Comparison of ENCODE assay signal across 12 mouse cellular contexts in the genomic region with DNA sequence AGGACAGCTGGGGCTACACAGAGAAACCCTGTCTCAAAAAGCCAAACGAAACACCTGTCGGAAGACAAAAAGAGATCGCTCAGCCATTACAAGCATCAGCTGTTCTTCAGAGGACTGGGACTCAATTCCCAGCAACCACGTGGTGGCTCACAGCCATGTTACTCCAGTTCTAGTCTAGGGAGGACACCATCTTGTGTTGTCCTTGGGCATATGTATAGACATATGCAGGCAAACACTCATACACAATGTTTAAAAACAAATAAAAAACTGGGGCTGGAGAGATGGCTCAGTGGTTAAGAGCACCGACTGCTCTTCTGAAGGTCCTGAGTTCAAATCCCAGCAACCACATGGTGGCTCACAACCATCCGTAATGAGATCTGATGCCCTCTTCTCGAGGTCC. TPM values are rescaled to one million over a fixed set of nuclear protein-coding genes. Genes with fewer than 3 reads are reported as not detected.
A peak's percentile ranks its signal among the peaks of the same experiment; 100 is the strongest.
DNase-seq lines count a peak whose midpoint lies in the region; ATAC-seq and TF ChIP-seq lines count a peak whose summit lies in the region.
"Not testable (repeated sequence)": the region's sequence is repeated elsewhere in the genome, so short reads cannot be mapped to it uniquely, and the experiment has no call there.
"Had no signal": no experiment of that assay in that cellular context is flagged by ENCODE, and none has a peak within 500 bp of the region (broad histone marks: within the 10 kb centered on the region; RNA-seq: fewer than 3 reads in every experiment).

No protein-coding gene starts in this region.

- TF ChIP-seq CTCF in MEL (IDR thresholded peaks at IDR 0.05 in 2 of 3, conservative IDR thresholded peaks at IDR 0.05 in 1 of 3; ENCODE audit: control insufficient read depth in 1 of 3, insufficient read depth in 1 of 3, low read depth in 2 of 3, low read length in 3 of 3, poor library complexity in 1 of 3, severe bottlenecking in 1 of 3); forebrain, postnatal 0 days (IDR thresholded peaks at IDR 0.05; ENCODE audit: low read depth): not testable (repeated sequence)

- not testable (repeated sequence) for H3K4me2 ChIP-seq in forebrain, embryonic 13.5 days; forebrain, embryonic 15.5 days (replicated peaks); forebrain, postnatal 0 days (ENCODE audit: low read depth); liver, embryonic 13.5 days

- TF ChIP-seq POLR2A in MEL (IDR thresholded peaks at IDR 0.05; ENCODE audit: control insufficient read depth in 1 of 2, insufficient read depth in 1 of 2, low read depth in 1 of 2, low read length in 2 of 2, poor library complexity in 1 of 2) = not testable (repeated sequence)

- not testable (repeated sequence) for H3K36me3 ChIP-seq in MEL (ENCODE audit: control insufficient read depth in 1 of 2, insufficient read depth in 2 of 2, low read length in 2 of 2); forebrain, postnatal 0 days (ENCODE audit: insufficient read depth)
- peaks cover 34% of the 10 kb centered on the region for H3K36me3 ChIP-seq in forebrain, embryonic 13.5 days (ENCODE audit: poor library complexity, severe bottlenecking)
- H3K36me3 ChIP-seq in forebrain, embryonic 15.5 days = peaks cover 30% of the 10 kb centered on the region
- H3K36me3 ChIP-seq in liver, embryonic 13.5 days = peaks cover 62% of the 10 kb centered on the region

- H3K4me3 ChIP-seq in MEL (ENCODE audit: control insufficient read depth in 1 of 2, insufficient read depth in 1 of 2, low read depth in 2 of 2, low read length in 2 of 2); forebrain, embryonic 13.5 days; forebrain, embryonic 15.5 days; forebrain, postnatal 0 days (ENCODE audit: low read depth, low read length); liver, embryonic 13.5 days (replicated peaks): not testable (repeated sequence)

- DNase-seq in MEL (ENCODE audit: low read depth, low spot score) (peak; percentile 28), ZHBTc4 (ENCODE audit: low read depth, low spot score) (peak; percentile 28)
- DNase-seq in forebrain, postnatal 0 days = peak; percentile 74
- DNase-seq in liver, embryonic 13.5 days = not testable (repeated sequence)

- not testable (repeated sequence) for H3K27me3 ChIP-seq in MEL (ENCODE audit: control insufficient read depth in 1 of 2, insufficient read depth in 2 of 2, low read length in 2 of 2); forebrain, embryonic 13.5 days; forebrain, embryonic 15.5 days; forebrain, postnatal 0 days (ENCODE audit: insufficient read depth, low read length); liver, embryonic 13.5 days

- H3K4me1 ChIP-seq in MEL (ENCODE audit: control insufficient read depth in 1 of 2, insufficient read depth in 2 of 2, low read length in 2 of 2); forebrain, embryonic 13.5 days; forebrain, embryonic 15.5 days; forebrain, postnatal 0 days (ENCODE audit: insufficient read depth); liver, embryonic 13.5 days (replicated peaks): not testable (repeated sequence)

- H3K27ac ChIP-seq in MEL (ENCODE audit: control insufficient read depth, low read depth, low read length); forebrain, embryonic 13.5 days; forebrain, embryonic 15.5 days (replicated peaks); forebrain, postnatal 0 days (ENCODE audit: low read depth, low read length); liver, embryonic 13.5 days: not testable (repeated sequence)

- not testable (repeated sequence) for TF ChIP-seq EP300 in MEL (IDR thresholded peaks at IDR 0.05; ENCODE audit: low read depth in 1 of 2, low read length in 2 of 2)

- not testable (repeated sequence) for TF ChIP-seq RAD21 in MEL (IDR thresholded peaks at IDR 0.05; ENCODE audit: low read depth, low read length)

- not testable (repeated sequence) for H3K9ac ChIP-seq in MEL (ENCODE audit: control insufficient read depth, low read depth, low read length, poor library complexity, severe bottlenecking); forebrain, embryonic 13.5 days; forebrain, embryonic 15.5 days (replicated peaks); forebrain, postnatal 0 days; liver, embryonic 13.5 days

- ATAC-seq in forebrain, embryonic 13.5 days = peak; percentile 57; the same call in 1 of the 2 replicates
- ATAC-seq in forebrain, embryonic 15.5 days (replicated peaks) = 0 out of 2 replicates have a peak, but pooled peaks have one; percentile 46
- ATAC-seq in forebrain, postnatal 0 days = peak; percentile 74
- ATAC-seq in liver, embryonic 13.5 days (ENCODE audit: low read depth) = peak; percentile 11; the same call in 1 of the 2 replicates

- WGBS in forebrain, embryonic 13.5 days = 80% methylated on average over 7 of the region's 7 CpGs
- WGBS in forebrain, embryonic 15.5 days = 70% methylated on average over 7 of the region's 7 CpGs
- 75% methylated on average over 7 of the region's 7 CpGs for WGBS in forebrain, postnatal 0 days
- WGBS in liver, embryonic 13.5 days (ENCODE audit: insufficient replicate concordance) = 85% methylated on average over 7 of the region's 7 CpGs

- not testable (repeated sequence) for H3K9me3 ChIP-seq in MEL (replicated peaks; ENCODE audit: insufficient read depth, low read length); forebrain, embryonic 13.5 days (replicated peaks); forebrain, embryonic 15.5 days; forebrain, postnatal 0 days (ENCODE audit: low read length); liver, embryonic 13.5 days (replicated peaks)

- not testable (repeated sequence) for H3K79me2 ChIP-seq in MEL (ENCODE audit: control insufficient read depth, insufficient read depth, low read length, poor library complexity)

TF ChIP-seq in MEL, 35 proteins besides CTCF, POLR2A, EP300 and RAD21:
- TF ChIP-seq TBP (IDR thresholded peaks at IDR 0.05; ENCODE audit: low read depth, low read length) = peak; percentile 96

RNA-seq across cellular contexts. Expression of a gene that starts 28.5 kb away (rescaled TPM):
- total RNA-seq in MEL (2012; rRNA removed) = 12.9 and 15.8 TPM in 2 replicates
- 10 to 100 TPM in 1 of 2 experiments, not detected in 1; 17.4 TPM for polyA plus RNA-seq in MEL (2012; ENCODE audit: insufficient read depth in 1 of 2, insufficient read length in 2 of 2, low read depth in 1 of 2, low replicate concordance in 2 of 2, missing spikeins in 1 of 2)
- polyA plus RNA-seq in forebrain, embryonic 13.5 days (2015; fragmentation: Nextera tagmentation; extraction: Ambion mirVana) = 11.1 TPM in 2 replicates
- 9.8 and 10.5 TPM in 2 replicates for polyA plus RNA-seq in forebrain, embryonic 15.5 days (2015; fragmentation: Nextera tagmentation; extraction: Ambion mirVana)
- 20.2 and 21.2 TPM in 2 replicates for total RNA-seq in forebrain, postnatal 0 days (2014; rRNA removed)
- polyA plus RNA-seq in forebrain, postnatal 0 days (2015; fragmentation: Nextera tagmentation; extraction: Ambion mirVana) = 5.4 and 5.8 TPM in 2 replicates
- 38.1 and 39.1 TPM in 2 replicates for polyA plus RNA-seq in liver, embryonic 13.5 days (2015; fragmentation: Nextera tagmentation; extraction: Ambion mirVana)

RNA-seq across cellular contexts. Expression of a gene that starts 28.7 kb away (rescaled TPM):
- not detected in 2 replicates for total RNA-seq in MEL (2012; rRNA removed)
- under 1 TPM in 1 of 2 experiments, not detected in 1; 0.17 TPM for polyA plus RNA-seq in MEL (2012; ENCODE audit: insufficient read depth in 1 of 2, insufficient read length in 2 of 2, low read depth in 1 of 2, low replicate concordance in 2 of 2, missing spikeins in 1 of 2)
- polyA plus RNA-seq in forebrain, embryonic 13.5 days (2015; fragmentation: Nextera tagmentation; extraction: Ambion mirVana) = 0.31 and 0.45 TPM in 2 replicates
- 0.28 and 0.64 TPM in 2 replicates for polyA plus RNA-seq in forebrain, embryonic 15.5 days (2015; fragmentation: Nextera tagmentation; extraction: Ambion mirVana)
- total RNA-seq in forebrain, postnatal 0 days (2014; rRNA removed) = 0.48 TPM in 1 of 2 replicates, not detected in the other
- 0.21 and 0.53 TPM in 2 replicates for polyA plus RNA-seq in forebrain, postnatal 0 days (2015; fragmentation: Nextera tagmentation; extraction: Ambion mirVana)
- not detected in 2 replicates for polyA plus RNA-seq in liver, embryonic 13.5 days (2015; fragmentation: Nextera tagmentation; extraction: Ambion mirVana)
- total RNA-seq: adrenal gland, adult 2 months; adrenal gland, postnatal 4 days had no signal
- polyA plus RNA-seq: C2C12; embryonic facial prominence, embryonic 12.5 days; embryonic facial prominence, embryonic 14.5 days; G1E had no signal

RNA-seq across cellular contexts. Expression of a gene that starts 36.0 kb away (rescaled TPM):
- 39.1 and 39.4 TPM in 2 replicates for total RNA-seq in MEL (2012; rRNA removed)
- polyA plus RNA-seq in MEL (2012; ENCODE audit: insufficient read depth in 1 of 2, insufficient read length in 2 of 2, low read depth in 1 of 2, low replicate concordance in 2 of 2, missing spikeins in 1 of 2) = 10 to 100 TPM in 1 of 2 experiments, not detected in 1; 50.1 TPM
- 27.1 and 30.1 TPM in 2 replicates for polyA plus RNA-seq in forebrain, embryonic 13.5 days (2015; fragmentation: Nextera tagmentation; extraction: Ambion mirVana)
- polyA plus RNA-seq in forebrain, embryonic 15.5 days (2015; fragmentation: Nextera tagmentation; extraction: Ambion mirVana) = 31.6 and 31.9 TPM in 2 replicates
- 28.3 and 31.2 TPM in 2 replicates for total RNA-seq in forebrain, postnatal 0 days (2014; rRNA removed)
- polyA plus RNA-seq in forebrain, postnatal 0 days (2015; fragmentation: Nextera tagmentation; extraction: Ambion mirVana) = 18.1 and 20.9 TPM in 2 replicates
- 19.3 and 21.1 TPM in 2 replicates for polyA plus RNA-seq in liver, embryonic 13.5 days (2015; fragmentation: Nextera tagmentation; extraction: Ambion mirVana)

Comparison
In these comparisons a context has a peak if more than half of its experiments do, and no peak if none do; other contexts are left out.
1. ATAC-seq: peak in every context shown above with its lines; median percentile 74 in forebrain, postnatal 0 days; 57 in forebrain, embryonic 13.5 days; 46 in forebrain, embryonic 15.5 days; 11 in liver, embryonic 13.5 days.